Mouse (Mus musculus) neural tube, embryonic 12.5 days (tissue): ENCODE measurements at regions not wholly inside any gene's neighbourhood (a gene's known extent, or its start where the extent isn't known, plus 50 kb on each side); places are given as distances from the start of the nearest gene placed in this dataset.

Experiments
- ATAC-seq: fragments of 200-750 bp; cut with Nextera tagmentation; 2 replicates; pipeline ENCODE4 v1.8.0; 2017; ENCODE audit warnings: low read depth, mild to moderate bottlenecking, moderate TSS enrichment, moderate library complexity; ENCODE audit not compliant: low FRiP score
- H3K27ac ChIP-seq: fragments of 300-500 bp; sonication (generic); 2 replicates; pipeline ENCODE4 v1.5.1; 2016
- H3K27me3 ChIP-seq: fragments of 300-500 bp; sonication (generic); replicated peaks from 2 replicates; pipeline ENCODE4 v1.6.1; 2016; ENCODE audit warnings: mild to moderate bottlenecking
- H3K36me3 ChIP-seq: fragments of 300-500 bp; sonication (generic); 2 replicates; pipeline ENCODE4 v1.6.1; 2016; ENCODE audit warnings: mild to moderate bottlenecking
- H3K4me1 ChIP-seq: fragments of 300-500 bp; sonication (generic); 2 replicates; pipeline ENCODE4 v1.6.1; 2016
- H3K4me2 ChIP-seq: fragments of 300-500 bp; sonication (generic); replicated peaks from 2 replicates; pipeline ENCODE4 v1.6.1; 2016; ENCODE audit warnings: mild to moderate bottlenecking
- H3K4me3 ChIP-seq: fragments of 300-500 bp; sonication (generic); 2 replicates; pipeline ENCODE4 v1.5.1; 2016
- H3K9ac ChIP-seq: fragments of 300-500 bp; sonication (generic); 2 replicates; pipeline ENCODE4 v1.6.1; 2016; ENCODE audit warnings: mild to moderate bottlenecking
- H3K9me3 ChIP-seq: fragments of 300-500 bp; sonication (generic); 2 replicates; pipeline ENCODE4 v1.6.1; 2016; ENCODE audit warnings: mild to moderate bottlenecking
- WGBS: fragments of 180-500 bp; shearing (Covaris S2); methylation state at CpG from one replicate; pipeline ENCODE4 v1.1.7; 2016; 5-methylcytosine and 5-hydroxymethylcytosine counted together

GRCm38 (mm10) chr10:56599923-56600322, 222.8 kb downstream of the Gja1 start:
- H3K9ac ChIP-seq: no peak overlapping the region
- H3K27me3 ChIP-seq: no peaks in the 10 kb centered on the region
- no peaks in the 10 kb centered on the region for H3K9me3 ChIP-seq
- no peak overlapping the region for H3K4me3 ChIP-seq
- H3K4me1 ChIP-seq: no peaks in the 10 kb centered on the region
- ATAC-seq: no peak
- no peak overlapping the region for H3K4me2 ChIP-seq
- no peaks in the 10 kb centered on the region for H3K36me3 ChIP-seq
- H3K27ac ChIP-seq: no peak overlapping the region
- 58% methylated on average over 4 of the region's 4 CpGs for WGBS

- H3K36me3 ChIP-seq: no peaks in the 10 kb centered on the region
- H3K27ac ChIP-seq: no peak overlapping the region
- no peak overlapping the region for H3K4me2 ChIP-seq
- H3K9ac ChIP-seq: no peak overlapping the region
- no peaks in the 10 kb centered on the region for H3K4me1 ChIP-seq
- no peak for ATAC-seq
- no peak overlapping the region for H3K4me3 ChIP-seq
- WGBS: 85% methylated on average over 8 of the region's 8 CpGs
- H3K9me3 ChIP-seq: no peaks in the 10 kb centered on the region
- no peaks in the 10 kb centered on the region for H3K27me3 ChIP-seq
These were observed 234.6 kb downstream of the Gja1 start for GRCm38 (mm10) chr10:56611564-56612288.

- no peak for ATAC-seq
These were observed 265.5 kb downstream of the Gja1 start for GRCm38 (mm10) chr10:56642656-56643055.

GRCm38 (mm10) chr10:56643376-56644135, 266.4 kb downstream of the Gja1 start:
- no peak overlapping the region for H3K27ac ChIP-seq
- no peaks in the 10 kb centered on the region for H3K4me1 ChIP-seq
- WGBS: 80% methylated on average over 12 of the region's 12 CpGs
- ATAC-seq: no peak
- H3K9me3 ChIP-seq: no peaks in the 10 kb centered on the region
- H3K27me3 ChIP-seq: no peaks in the 10 kb centered on the region
- no peak overlapping the region for H3K4me3 ChIP-seq
- no peak overlapping the region for H3K4me2 ChIP-seq
- H3K9ac ChIP-seq: no peak overlapping the region
- no peaks in the 10 kb centered on the region for H3K36me3 ChIP-seq

More at GRCm38 (mm10) chr10:56642656-56643055, 265.5 kb downstream of the Gja1 start:
- H3K4me1 ChIP-seq: no peaks in the 10 kb centered on the region
- H3K4me3 ChIP-seq: no peak overlapping the region
- no peak overlapping the region for H3K27ac ChIP-seq
- no peaks in the 10 kb centered on the region for H3K9me3 ChIP-seq
- H3K4me2 ChIP-seq: no peak overlapping the region
- no peaks in the 10 kb centered on the region for H3K27me3 ChIP-seq
- H3K9ac ChIP-seq: no peak overlapping the region
- no peaks in the 10 kb centered on the region for H3K36me3 ChIP-seq
- 82% methylated on average over 2 of the region's 2 CpGs for WGBS

- 88% methylated on average over 4 of the region's 4 CpGs for WGBS
These were observed 283.4 kb downstream of the Gja1 start for GRCm38 (mm10) chr10:56660501-56660900.

GRCm38 (mm10) chr10:56673919-56674318, 296.8 kb downstream of the Gja1 start:
- H3K27me3 ChIP-seq: no peaks in the 10 kb centered on the region
- H3K4me1 ChIP-seq: no peaks in the 10 kb centered on the region
- no peak overlapping the region for H3K27ac ChIP-seq
- H3K9me3 ChIP-seq: no peaks in the 10 kb centered on the region
- ATAC-seq: no peak
- WGBS: 55% methylated on average over 3 of the region's 3 CpGs
- no peak overlapping the region for H3K9ac ChIP-seq
- H3K4me2 ChIP-seq: no peak overlapping the region
- no peak overlapping the region for H3K4me3 ChIP-seq
- H3K36me3 ChIP-seq: no peaks in the 10 kb centered on the region

More at GRCm38 (mm10) chr10:56660501-56660900, 283.4 kb downstream of the Gja1 start:
- H3K27ac ChIP-seq: no peak overlapping the region
- no peaks in the 10 kb centered on the region for H3K9me3 ChIP-seq
- no peaks in the 10 kb centered on the region for H3K27me3 ChIP-seq
- H3K4me2 ChIP-seq: no peak overlapping the region
- H3K4me1 ChIP-seq: no peaks in the 10 kb centered on the region
- no peak overlapping the region for H3K9ac ChIP-seq
- H3K36me3 ChIP-seq: no peaks in the 10 kb centered on the region
- no peak overlapping the region for H3K4me3 ChIP-seq
- no peak for ATAC-seq

- ATAC-seq: no peak
- 68% methylated on average over 3 of the region's 3 CpGs for WGBS
These were observed 305.8 kb downstream of the Gja1 start for GRCm38 (mm10) chr10:56682901-56683300.

GRCm38 (mm10) chr10:56685655-56686250, 308.6 kb downstream of the Gja1 start:
- no peaks in the 10 kb centered on the region for H3K27me3 ChIP-seq
- H3K4me2 ChIP-seq: no peak overlapping the region
- H3K4me3 ChIP-seq: no peak overlapping the region
- H3K27ac ChIP-seq: no peak overlapping the region
- WGBS: 67% methylated on average over 8 of the region's 8 CpGs
- no peaks in the 10 kb centered on the region for H3K4me1 ChIP-seq
- H3K9me3 ChIP-seq: no peaks in the 10 kb centered on the region
- H3K36me3 ChIP-seq: no peaks in the 10 kb centered on the region
- ATAC-seq: no peak
- no peak overlapping the region for H3K9ac ChIP-seq

More at GRCm38 (mm10) chr10:56682901-56683300, 305.8 kb downstream of the Gja1 start:
- Histone ChIP-seq H3K4me1 (no peaks in the 10 kb centered on the region), H3K9me3 (no peaks in the 10 kb centered on the region), H3K27ac (no peak overlapping the region), H3K27me3 (no peaks in the 10 kb centered on the region), H3K4me2 (no peak overlapping the region), H3K4me3 (no peak overlapping the region), H3K9ac (no peak overlapping the region), H3K36me3 (no peaks in the 10 kb centered on the region)

GRCm38 (mm10) chr10:56691467-56691866, 314.3 kb downstream of the Gja1 start:
- ATAC-seq: no peak
- Histone ChIP-seq H3K36me3 (no peaks in the 10 kb centered on the region), H3K4me3 (no peak overlapping the region), H3K9me3 (no peaks in the 10 kb centered on the region), H3K4me2 (no peak overlapping the region), H3K27ac (no peak overlapping the region), H3K27me3 (no peaks in the 10 kb centered on the region), H3K9ac (no peak overlapping the region), H3K4me1 (no peaks in the 10 kb centered on the region)
- 90% methylated on average over 2 of the region's 2 CpGs for WGBS

- ATAC-seq: peak; percentile 90
- H3K4me3 ChIP-seq: no peak overlapping the region
- no peak overlapping the region for H3K4me2 ChIP-seq
- no peaks in the 10 kb centered on the region for H3K4me1 ChIP-seq
- no peak overlapping the region for H3K9ac ChIP-seq
- H3K9me3 ChIP-seq: no peaks in the 10 kb centered on the region
- H3K27me3 ChIP-seq: no peaks in the 10 kb centered on the region
- H3K27ac ChIP-seq: no peak overlapping the region
- 7% methylated on average over 3 of the region's 3 CpGs for WGBS
- H3K36me3 ChIP-seq: no peaks in the 10 kb centered on the region
These were observed 318.0 kb downstream of the Gja1 start for GRCm38 (mm10) chr10:56695100-56695499.

GRCm38 (mm10) chr10:56700126-56700525, 323.0 kb downstream of the Gja1 start:
- WGBS: 76% methylated on average over 6 of the region's 6 CpGs
- no peaks in the 10 kb centered on the region for H3K9me3 ChIP-seq
- H3K27ac ChIP-seq: no peak overlapping the region
- H3K4me3 ChIP-seq: no peak overlapping the region
- H3K4me2 ChIP-seq: no peak overlapping the region
- H3K9ac ChIP-seq: no peak overlapping the region
- no peak for ATAC-seq
- no peaks in the 10 kb centered on the region for H3K4me1 ChIP-seq
- no peaks in the 10 kb centered on the region for H3K36me3 ChIP-seq
- H3K27me3 ChIP-seq: no peaks in the 10 kb centered on the region

GRCm38 (mm10) chr10:56708411-56708810, 331.3 kb downstream of the Gja1 start:
- Histone ChIP-seq H3K4me2 (no peak overlapping the region), H3K4me3 (no peak overlapping the region), H3K4me1 (0 out of 2 replicates have a peak, but pooled peaks cover 8% of the 10 kb centered on the region), H3K9ac (no peak overlapping the region), H3K27me3 (no peaks in the 10 kb centered on the region), H3K9me3 (no peaks in the 10 kb centered on the region), H3K36me3 (no peaks in the 10 kb centered on the region), H3K27ac (no peak overlapping the region)
- ATAC-seq: no peak
- 95% methylated on average over 2 of the region's 2 CpGs for WGBS
